Mouse (Mus musculus) bone marrow macrophage, adult 2 months (primary cell): ENCODE results near the gene Tmprss3.

Experiments
- CTCF ChIP-seq: IDR thresholded peaks from 2 replicates; pipeline ENCODE4 v1.5.1; 2012; ENCODE audit warnings: low read depth, mild to moderate bottlenecking, low read length, moderate library complexity
- POLR2A ChIP-seq: IDR thresholded peaks from 2 replicates; pipeline ENCODE4 v1.6.1; 2012; ENCODE audit warnings: mild to moderate bottlenecking, low read depth, low read length, borderline replicate concordance

- TF ChIP-seq CTCF (no peak), POLR2A (no peak)
Measured at GRCm38 (mm10) chr17:31152966-31153499, 45.7 kb downstream of the Tmprss3 start.
